Mouse (Mus musculus) right cerebral cortex, postnatal 4 days (tissue): ENCODE results near the gene Sptbn1.

ENCODE experiments used
- DNase-seq: peaks from one replicate; pipeline ENCODE4 v3.0.0-alpha.2; 2022

The Sptbn1 gene

DNA sequence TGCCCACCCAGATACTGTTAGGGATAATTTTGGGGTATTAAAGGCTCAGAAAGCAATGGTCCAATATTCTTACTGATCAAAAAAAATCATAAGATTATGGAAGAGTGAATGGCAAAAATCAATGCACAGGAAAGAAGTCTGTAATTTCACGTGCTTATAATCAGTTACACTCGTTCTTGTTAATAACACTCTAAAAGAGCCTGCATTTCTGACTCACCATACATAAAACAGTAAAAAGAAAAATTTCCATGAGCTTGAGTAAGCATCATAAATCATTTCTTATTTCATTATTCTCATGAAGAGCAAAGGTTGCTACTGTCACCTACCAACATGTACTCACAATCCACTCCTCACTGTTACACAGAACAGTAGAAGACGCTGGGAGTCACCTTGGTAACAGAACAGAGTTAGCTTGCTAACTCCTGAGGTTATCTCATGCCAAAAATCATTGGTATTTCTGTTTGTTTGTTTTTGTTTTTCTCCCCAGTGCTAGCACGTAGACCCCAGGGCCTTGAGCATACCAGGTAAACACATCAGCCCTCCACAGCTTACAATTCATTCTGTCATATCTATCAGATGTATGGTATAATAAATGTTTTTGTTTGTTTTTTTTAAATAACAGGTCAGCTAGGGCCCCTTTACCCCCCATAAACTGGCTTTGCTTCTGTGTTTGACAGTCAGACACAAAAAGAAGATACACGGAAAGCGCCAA is 57.7 kb downstream of the Sptbn1 start:
- no peak for DNase-seq

DNA sequence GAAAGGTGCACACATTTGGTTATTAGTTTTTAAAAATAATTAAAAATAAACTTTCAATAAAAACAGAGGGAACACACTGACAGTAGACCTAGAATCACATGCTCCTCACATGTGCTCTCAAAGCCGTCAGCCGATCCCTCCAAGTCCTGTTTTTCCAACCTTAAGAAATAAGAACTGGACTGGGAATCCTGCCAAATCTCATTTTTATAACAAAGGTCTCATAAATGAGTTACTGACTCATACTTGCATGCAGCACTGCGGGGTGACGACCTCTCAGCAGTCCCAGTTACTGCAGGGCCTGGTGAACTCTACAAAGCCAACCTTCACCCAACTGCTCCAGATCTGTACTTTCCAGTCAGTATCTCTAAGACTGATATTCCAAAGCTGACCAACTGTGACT is 58.5 kb downstream of the Sptbn1 start:
- DNase-seq: no peak

DNA sequence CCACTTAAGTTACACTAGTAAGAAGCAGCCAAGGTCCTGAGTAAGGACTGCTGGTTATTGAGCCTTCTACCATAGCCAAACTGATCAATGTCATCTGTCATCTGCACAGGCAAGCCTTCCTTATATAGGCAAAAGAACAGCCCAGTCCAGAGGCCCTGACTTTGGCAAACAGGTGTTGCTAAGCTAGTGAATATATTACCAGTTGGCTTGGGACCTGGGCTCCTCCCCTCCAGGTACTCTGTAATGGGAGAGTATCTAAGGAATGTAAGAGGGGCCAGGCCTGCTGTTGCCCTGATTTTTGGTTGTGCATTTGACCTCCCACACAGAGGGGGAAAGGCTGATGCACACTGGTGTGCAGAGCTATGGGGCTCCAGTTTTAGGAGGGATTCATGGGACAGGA is 63.6 kb downstream of the Sptbn1 start:
- DNase-seq: no peak

DNA sequence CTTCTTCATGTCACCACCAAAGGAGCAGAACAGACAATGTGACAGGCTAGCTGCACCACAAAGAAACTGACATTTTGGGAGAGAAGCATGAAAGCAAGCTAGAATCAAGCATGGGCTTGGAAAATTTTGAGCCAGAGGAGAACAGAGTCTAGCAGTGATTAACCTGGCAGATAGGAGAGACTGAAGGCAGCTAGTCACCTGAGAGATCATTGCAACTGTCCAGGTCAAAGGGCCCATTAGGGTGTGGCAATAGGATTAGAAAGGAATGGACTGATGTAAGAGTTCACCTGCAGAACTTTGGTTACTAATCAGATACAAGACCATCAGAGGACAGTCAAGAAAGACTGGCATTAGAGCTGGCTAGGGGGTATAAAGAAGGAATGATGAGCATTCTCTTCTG is 67.6 kb downstream of the Sptbn1 start:
- no peak for DNase-seq

DNA sequence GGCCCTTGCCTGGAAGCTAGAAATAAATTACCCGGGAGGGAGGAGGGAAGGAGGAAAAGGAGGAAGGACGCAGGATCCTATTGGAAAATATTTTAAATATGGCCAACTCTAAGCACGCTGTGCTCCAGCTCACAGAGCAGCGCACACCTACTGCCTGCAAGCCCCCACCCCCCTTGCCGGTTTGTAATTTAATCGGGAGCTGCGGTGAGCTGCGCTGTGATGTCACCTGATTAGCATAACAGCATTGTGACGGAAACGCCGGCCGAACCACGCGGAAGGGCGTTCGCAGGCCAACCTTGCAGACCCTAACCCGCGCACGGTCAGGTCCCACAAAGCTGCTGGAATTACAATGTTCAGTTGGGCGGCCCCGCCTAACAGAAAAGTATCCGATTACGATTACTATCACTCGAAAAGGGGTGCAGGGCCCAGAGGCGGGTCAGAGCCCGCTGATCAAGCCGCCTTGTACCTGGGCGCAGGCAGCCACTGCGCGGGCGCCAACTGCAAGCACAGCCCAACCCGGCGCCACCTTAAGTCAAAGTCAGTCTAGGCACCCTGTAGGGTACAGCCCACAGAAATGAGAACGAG is 69.8 kb downstream of the Sptbn1 start:
- peak; percentile 22 for DNase-seq

DNA sequence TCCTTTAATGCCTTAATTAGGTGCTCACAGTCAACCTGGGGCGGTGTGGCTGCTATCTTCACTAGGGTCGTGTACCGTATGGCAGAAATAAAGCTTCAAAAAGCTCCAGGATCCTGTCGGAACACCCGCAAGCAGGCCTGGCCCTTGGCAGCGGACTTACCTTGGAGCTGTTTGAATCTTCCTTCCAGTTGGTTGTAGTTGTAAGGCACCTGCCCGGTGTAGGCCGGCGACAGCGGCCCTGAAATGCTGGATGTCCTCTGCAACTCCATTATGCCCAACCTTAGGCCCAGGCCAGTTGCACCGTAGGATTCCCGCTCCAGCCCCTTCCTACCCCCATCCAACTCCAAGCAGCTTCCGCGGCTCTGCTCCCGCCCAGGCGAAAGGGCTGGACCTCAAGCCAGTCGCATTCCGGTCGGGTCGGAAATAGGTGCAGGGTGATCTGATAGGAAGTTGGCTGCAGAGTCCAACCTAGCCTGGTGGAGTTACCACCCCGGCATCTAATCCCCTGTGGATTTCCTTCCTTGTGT is 70.3 kb downstream of the Sptbn1 start:
- peak; percentile 5 for DNase-seq

DNA sequence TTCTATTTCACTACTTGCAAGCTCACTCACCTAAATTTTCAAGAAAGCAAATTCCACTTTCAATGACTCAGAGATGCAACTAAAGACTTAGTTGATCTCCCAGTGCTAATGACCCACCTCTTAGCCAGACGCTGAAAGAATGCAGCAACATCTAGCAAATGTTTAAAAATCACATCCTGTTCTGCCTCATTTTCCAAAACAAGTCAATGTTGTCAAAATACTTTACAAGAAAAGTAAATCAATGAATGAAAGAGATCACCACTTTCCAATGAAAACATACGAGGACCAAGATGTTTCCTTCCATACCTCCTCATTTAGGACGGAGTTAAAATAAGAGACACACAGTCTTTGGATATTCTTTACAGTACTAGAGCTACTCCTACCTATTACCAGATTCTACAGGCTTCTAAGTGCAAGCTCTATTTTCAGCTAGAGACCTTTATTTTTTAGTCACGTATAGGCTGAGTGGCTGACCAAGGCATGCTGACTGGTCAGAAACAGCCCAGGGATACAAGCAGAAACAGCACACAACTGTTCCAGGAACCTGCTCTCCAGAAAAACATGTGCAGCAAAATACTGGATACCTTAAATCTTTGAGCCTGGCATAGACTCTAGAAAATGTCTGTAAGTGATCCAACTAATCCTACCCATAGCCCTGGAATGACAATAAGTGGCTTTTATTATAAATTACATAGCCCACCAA is 71.5 kb downstream of the Sptbn1 start:
- no peak for DNase-seq

DNA sequence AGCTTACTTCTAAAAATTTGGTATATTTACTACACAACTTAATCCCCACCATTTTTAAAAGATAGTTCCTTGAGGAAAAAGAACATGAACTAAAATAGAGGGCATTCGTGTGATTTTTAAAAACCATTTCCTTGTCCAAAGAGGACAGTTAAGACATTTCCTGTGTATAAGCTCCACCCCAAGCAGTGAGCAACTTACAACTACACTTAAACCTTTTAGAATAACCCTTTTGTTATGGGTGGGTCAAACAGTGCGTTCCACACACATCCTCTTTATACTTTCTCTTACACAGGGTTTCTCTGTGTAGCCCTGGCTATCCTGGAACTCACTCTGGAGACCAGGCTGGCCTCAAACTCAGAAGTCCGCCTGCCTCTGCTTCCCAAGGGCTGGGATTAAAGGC is 72.2 kb downstream of the Sptbn1 start:
- no peak for DNase-seq

DNA sequence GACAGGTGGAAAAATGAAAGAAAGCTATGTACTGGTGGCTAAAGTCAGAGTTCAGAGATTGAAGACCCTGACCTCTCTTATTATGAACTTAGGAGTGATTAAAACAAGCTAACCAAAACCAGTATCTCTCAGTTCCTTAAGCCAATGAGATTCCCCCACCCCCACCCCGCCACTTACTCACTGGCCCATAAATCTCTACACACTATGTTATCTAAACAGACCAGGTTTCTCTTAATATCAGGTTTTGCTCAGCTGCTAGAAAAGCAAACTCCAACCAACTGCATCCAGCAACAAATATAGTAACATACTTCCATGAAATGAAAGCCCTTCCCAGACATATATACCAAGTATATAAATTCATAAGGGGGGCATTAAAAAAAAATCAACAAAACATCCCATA is 73.2 kb downstream of the Sptbn1 start:
- no peak for DNase-seq

DNA sequence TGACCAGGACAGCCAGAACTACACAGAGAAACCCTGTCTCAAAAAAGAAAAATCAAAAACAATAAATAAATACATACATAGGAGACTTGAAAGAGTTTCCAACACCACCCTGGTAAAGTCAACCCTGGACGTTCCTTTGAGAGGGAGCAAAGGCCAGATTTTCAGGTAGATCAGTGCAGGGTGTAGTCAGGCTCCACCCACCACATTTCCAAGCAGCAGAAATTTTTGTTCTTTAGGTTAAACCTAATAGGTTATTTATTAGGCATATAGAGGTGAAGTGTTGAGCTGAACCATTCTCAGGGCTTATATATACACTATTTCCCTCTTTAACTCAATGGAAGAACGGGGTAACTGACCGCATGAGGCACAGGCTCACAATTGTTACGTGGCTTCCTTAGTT is 77.0 kb downstream of the Sptbn1 start:
- no peak for DNase-seq

DNA sequence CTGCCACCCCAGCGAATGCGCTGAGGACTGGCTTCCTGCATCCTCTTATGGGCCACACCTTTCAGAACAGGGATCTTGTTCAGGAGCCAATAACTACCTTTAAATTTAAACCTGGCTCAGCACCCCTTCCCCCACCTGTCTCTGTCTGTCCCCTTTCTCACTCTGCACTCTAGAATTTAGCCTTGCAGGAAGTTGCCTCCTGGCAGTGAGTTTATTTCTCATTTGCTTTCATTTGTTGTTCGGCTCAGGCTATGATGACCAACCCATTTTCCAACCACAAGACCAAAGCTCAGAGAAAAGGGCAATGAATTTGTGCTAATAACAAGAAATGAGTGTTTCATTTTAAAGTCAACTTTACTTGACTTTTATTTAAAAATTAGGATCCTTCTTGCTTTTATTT is 77.9 kb downstream of the Sptbn1 start:
- no peak for DNase-seq

DNA sequence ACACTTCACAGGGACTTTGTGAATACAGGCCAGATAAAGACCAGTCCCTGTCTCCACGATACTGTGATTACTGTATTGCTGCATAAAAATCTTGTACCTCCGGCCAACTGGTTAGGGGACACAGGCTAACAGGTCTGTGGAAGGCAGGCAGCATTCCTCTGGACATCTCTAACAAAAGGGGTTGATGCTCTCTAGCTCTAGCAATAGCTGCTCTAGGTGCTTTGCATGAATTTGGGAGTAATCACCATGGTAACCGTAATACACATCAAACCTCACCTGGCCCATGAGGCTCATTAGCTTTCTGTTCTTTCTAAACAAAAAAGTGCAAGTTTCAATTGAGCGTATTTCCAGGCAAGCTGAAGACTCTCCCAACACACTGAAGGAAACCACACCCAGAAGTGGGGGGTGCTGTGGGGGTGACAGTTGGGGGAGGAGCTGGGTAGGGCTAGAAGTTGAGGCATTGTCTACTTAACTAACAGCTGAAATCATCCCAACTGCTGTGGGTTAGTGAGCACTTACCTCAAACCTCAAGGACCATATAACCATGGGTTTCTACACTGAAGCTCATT is 81.0 kb downstream of the Sptbn1 start:
- no peak for DNase-seq

DNA sequence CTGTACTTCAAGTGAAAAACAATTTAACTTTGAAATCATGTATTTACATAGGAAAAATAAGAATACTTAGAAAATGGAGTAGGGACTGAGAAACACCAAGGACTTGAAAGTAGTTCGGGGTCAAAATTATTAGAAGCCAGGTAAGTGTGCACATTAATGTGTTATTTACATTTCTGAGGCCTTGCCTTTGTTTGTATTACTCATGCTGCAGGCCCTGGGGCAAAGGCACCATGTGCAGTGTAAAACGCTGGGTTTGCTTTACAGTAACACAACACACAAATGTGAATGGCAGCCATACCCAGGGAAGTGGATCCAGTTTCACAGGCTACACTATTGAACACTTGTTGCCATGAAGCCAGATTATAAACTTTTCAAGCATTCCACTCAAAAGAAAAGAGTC is 83.4 kb downstream of the Sptbn1 start:
- no peak for DNase-seq

DNA sequence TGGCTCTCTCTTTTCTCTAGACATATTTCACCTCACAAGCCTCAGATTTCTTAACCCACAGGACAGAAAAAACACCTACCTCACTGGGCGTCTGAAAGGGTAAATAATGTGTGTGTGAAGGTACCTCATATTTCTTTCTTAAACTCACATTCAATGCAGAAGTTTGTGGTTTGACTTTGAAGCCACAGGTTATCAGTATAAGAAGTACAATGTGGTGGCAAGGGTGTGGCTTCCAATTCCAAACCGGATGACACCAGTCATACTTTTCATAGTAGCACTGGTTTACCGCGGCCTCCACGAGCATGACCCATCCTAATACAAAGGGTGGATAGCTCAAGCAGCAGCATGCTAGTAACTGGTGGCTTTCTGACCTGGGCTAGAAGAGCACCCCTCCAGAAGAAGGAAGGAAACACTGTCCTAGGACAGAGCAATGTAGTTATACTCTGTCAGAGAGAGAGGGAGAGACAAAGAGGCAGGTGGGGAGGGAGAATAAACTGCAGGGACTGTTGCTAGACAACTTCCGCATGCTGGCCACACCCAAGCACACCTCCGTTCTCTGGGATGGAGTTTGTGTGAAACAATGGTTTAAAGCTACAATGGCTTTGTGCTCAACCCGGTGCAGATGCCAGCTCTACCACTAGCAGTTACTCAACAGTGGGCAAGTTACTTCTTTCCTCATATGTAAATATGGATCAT is 85.1 kb downstream of the Sptbn1 start:
- no peak for DNase-seq

DNA sequence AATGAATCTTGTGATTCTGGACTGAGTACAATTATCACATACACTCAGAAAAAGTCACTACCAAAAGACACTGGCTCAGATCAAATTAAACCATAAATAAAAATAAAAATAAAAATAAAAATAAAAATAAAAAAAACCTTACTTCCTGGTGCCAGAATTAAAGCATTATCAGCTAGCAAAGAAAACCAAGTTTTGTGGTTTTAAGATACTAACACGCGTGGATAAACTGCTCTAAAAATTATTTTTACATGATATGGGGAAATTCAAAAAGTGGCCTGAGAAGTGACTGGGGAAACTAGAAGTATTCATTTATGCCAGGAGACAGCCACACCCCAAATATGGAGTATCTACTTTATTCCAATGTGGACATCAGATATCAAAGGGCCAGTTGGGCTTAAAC is 89.8 kb downstream of the Sptbn1 start:
- DNase-seq: no peak

DNA sequence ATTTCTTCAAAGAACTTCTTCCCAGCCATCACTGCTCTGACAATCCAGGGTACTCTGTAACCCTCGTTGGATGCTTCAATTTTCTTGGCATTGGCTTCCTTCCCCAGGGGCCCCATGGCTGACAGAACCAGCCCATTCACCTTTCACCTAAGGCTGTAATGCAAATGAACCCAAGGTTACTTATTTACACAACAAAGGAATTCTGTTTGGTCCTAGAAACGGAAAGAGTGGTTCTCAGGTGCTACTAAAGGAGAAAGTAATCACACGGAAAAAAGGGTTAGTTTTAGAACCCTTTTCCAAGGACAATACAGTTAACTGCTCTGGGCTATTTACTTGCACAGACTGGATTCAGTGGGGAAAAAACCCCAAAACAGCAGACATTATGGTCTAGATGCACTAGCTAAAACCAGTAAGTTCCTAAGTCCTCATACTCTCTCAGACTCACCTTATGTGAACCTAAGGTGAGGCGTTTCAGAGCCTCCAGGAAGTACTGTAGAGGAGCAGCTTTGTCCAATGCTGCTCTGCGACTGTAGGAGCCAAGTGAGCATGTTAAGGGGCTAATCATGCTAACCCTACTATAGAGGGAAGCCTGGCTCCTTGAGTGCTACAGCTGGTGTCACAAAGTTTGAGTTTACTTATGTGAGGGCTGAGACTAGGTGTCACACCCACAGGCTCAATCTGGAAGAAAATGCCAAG is 90.7 kb downstream of the Sptbn1 start:
- DNase-seq: no peak

DNA sequence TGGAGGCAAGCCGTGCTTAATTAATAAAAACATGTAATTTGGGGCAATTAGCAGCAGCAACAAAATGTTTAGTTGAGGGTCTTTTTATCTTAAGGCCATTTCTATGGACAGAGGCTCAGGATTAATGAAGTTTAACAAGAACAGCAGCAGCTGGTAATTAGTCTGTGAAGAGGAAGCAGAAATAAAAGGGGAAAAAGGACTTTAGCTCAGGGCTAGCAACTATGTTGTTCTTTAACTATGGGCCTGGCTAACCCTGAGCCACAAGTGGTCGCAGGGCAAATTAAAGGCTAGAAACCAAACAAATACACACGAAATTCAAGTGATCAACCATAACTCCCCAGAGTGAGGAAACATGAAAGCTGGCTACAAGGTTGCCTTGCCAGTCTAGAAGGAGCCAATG is 91.9 kb downstream of the Sptbn1 start:
- no peak for DNase-seq

DNA sequence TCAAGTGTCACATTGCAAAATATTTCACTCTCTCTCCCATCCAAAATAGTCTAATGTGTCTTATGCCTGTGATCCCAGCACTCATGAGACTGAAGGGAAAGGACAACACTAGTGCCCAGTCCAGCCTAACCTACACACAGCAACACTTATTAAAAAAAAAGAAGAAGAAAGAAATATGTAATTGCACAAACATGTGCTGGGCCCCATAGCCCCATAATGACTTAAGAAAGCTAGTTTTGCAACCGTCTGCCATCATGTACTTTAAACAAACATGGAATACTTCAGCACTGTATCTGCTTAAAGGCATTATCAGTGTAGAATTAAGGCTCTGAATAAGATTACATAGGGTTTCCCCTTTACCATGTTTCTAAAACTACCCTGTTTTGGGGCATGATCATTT is 92.4 kb downstream of the Sptbn1 start:
- no peak for DNase-seq

DNA sequence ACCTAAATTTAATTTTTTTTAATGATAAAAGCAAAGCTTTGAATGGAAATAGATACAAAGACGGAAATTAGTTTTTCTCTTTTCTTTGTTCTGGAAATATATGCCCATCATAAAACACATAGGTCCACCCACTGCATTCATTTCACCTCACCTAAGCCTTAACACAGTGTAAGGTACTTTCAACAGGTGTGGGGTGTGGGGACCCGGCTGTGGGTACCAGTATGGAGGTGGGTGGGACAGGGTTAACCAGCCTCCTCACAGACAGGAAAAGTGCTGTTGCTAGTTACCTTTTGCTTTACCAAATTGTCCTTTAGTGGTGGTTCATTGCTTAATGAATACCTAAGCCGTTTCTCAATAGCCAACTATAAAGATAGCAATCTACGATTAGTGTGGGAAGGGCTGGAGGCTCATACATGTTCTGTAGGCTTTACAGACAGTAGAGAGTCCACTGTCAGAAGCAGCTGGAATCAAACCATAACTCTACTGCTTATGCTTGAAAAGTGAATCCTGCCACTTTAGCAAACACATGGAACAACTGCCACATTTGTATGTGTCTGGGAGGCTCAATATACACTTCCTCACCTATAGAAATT is 96.3 kb downstream of the Sptbn1 start:
- no peak for DNase-seq

DNA sequence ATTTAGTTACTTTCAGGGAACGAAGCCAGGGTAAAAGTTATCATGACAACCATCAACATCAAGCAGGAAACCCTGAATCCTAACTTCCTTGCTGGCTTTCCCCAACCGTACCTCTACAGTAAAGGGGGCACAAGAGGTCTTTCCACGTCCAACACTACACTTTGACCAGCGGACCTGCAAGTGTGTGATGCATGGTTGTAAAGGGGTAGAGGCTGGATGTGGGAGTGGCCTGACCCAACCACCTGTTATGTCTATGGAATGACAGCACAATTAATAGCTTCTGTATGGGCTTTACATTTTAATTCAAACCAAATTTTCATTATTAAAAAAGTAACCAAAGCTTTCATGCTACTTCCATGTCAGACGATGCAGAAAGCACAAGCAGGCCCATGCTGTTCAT is 96.8 kb downstream of the Sptbn1 start:
- no peak for DNase-seq

DNA sequence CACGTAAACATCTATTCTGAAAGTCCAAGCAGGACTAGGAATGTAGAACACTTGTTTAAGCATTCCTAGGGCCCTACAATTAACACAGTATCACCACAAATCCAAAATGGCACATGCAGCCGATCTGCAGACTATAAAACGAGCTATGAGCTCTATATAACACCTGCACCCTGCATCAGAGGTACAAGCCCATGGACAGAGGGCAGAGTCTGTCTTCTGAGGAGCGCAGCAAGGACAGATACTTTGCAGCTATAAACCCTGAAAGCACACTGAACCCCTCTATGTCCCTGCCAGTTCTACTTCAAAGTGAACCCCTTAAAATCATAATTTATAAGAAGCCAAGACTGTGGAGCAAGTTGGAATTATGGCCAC is 101.4 kb downstream of the Sptbn1 start:
- DNase-seq: no peak

DNA sequence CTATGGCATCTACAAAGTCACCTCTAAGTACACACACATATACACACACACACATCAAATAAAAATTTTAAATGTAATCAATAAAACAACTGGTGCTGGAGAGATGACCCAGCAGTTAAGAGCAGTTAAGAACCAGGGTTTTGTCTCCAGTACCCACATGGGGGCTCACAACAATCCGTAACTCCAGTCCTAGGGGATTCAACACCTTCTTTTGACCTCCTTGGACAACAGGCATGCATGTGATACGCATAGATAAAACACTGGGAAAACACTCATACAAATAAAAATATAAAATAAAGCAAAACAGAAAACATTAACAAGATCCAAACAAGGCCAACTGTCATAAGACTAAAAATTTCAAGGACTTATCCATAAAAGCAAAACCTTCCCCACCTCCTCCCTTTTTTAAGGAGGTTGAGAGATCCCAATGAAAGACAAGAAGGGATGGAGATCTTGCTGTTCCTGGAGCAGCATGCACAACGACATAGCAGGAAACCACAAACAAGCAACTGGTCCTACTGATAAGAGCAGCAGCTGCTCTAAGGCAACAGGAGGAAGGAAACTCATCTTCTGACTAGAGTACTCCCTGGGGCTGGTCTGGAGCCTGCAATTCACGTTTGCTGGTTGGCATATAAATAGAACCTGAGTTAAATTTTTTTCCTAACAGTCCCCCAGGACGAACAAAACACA is 102.0 kb downstream of the Sptbn1 start:
- no peak for DNase-seq
